ENCODE assay signal across 8 mouse cellular contexts in genomic region chr12:79969346-79970226, GRCm38 (mm10).
DNase-seq lines count a peak whose midpoint lies in the region; ATAC-seq and TF ChIP-seq lines count a peak whose summit lies in the region.

No protein-coding gene starts in this region.

- H3K9me3 ChIP-seq in embryonic facial prominence, embryonic 13.5 days: no peaks in the 10 kb centered on the region
- no peaks in the 10 kb centered on the region for H3K9me3 ChIP-seq in hindbrain, embryonic 12.5 days (replicated peaks)
- no peaks in the 10 kb centered on the region for H3K9me3 ChIP-seq in limb, embryonic 15.5 days

- H3K4me1 ChIP-seq in embryonic facial prominence, embryonic 13.5 days: peaks cover 86% of the 10 kb centered on the region
- peaks cover 53% of the 10 kb centered on the region for H3K4me1 ChIP-seq in hindbrain, embryonic 12.5 days
- H3K4me1 ChIP-seq in limb, embryonic 15.5 days: peaks cover 78% of the 10 kb centered on the region
- H3K4me1 ChIP-seq in small intestine, adult 2 months (ENCODE audit: control insufficient read depth, insufficient read depth, insufficient read length, low read length): peaks cover 25% of the 10 kb centered on the region

- no peak for DNase-seq in left cerebral cortex, adult 2 months (ENCODE audit: extremely low spot score in 1 of 2, low spot score in 2 of 2)
- no peak for DNase-seq in left cerebral cortex, adult 9 months (ENCODE audit: low spot score in 2 of 2)
- no peak for DNase-seq in right cerebral cortex, postnatal 36 days (ENCODE audit: low spot score in 2 of 2)

- H3K36me3 ChIP-seq in embryonic facial prominence, embryonic 13.5 days: no peaks in the 10 kb centered on the region
- H3K36me3 ChIP-seq in hindbrain, embryonic 12.5 days: no peaks in the 10 kb centered on the region
- H3K36me3 ChIP-seq in limb, embryonic 15.5 days: no peaks in the 10 kb centered on the region
- H3K36me3 ChIP-seq in small intestine, adult 2 months (ENCODE audit: control insufficient read depth, insufficient read depth, low read length): no peaks in the 10 kb centered on the region

- H3K27me3 ChIP-seq in embryonic facial prominence, embryonic 13.5 days: no peaks in the 10 kb centered on the region
- no peaks in the 10 kb centered on the region for H3K27me3 ChIP-seq in hindbrain, embryonic 12.5 days
- H3K27me3 ChIP-seq in limb, embryonic 15.5 days: no peaks in the 10 kb centered on the region
- no peaks in the 10 kb centered on the region for H3K27me3 ChIP-seq in small intestine, adult 2 months (ENCODE audit: control insufficient read depth, insufficient read depth, low read length)

- TF ChIP-seq POLR2A in small intestine, adult 2 months (IDR thresholded peaks at IDR 0.05; ENCODE audit: low read depth, low read length): no peak

- intact Hi-C loops in left cerebral cortex, adult 2 months (cut with DNase I): loop anchor here (1.0 to 10.0 kb wide), 2 partner anchors 93 to 145 kb away; partner anchors contain the start of gene Zfp36l1

- no peak for ATAC-seq in embryonic facial prominence, embryonic 13.5 days (ENCODE audit: insufficient number of reproducible peaks, insufficient read depth, low FRiP score, low TSS enrichment, low read depth)
- peak; percentile 21; the same call in 1 of the 2 replicates for ATAC-seq in hindbrain, embryonic 12.5 days (ENCODE audit: low FRiP score)
- no peak for ATAC-seq in limb, embryonic 15.5 days (ENCODE audit: insufficient number of reproducible peaks, low FRiP score, low TSS enrichment, low read depth)
- no peak for ATAC-seq in granulocyte monocyte progenitor cell, adult 5-6 weeks (replicated peaks; ENCODE audit: poor library complexity, severe bottlenecking)

- TF ChIP-seq CTCF in left cerebral cortex, adult 2 months (IDR thresholded peaks at IDR 0.05): peak; percentile 27
- no peak; the same call in 1 of the 2 replicates for TF ChIP-seq CTCF in small intestine, adult 2 months (IDR thresholded peaks at IDR 0.05; ENCODE audit: extremely low read depth, insufficient read length, insufficient replicate concordance, low read depth, low read length)

- H3K9ac ChIP-seq in embryonic facial prominence, embryonic 13.5 days: no peak overlapping the region
- H3K9ac ChIP-seq in hindbrain, embryonic 12.5 days: no peak overlapping the region
- H3K9ac ChIP-seq in limb, embryonic 15.5 days: no peak overlapping the region

- H3K4me3 ChIP-seq in left cerebral cortex, adult 2 months: no peak overlapping the region
- no peak overlapping the region for H3K4me3 ChIP-seq in embryonic facial prominence, embryonic 13.5 days
- H3K4me3 ChIP-seq in hindbrain, embryonic 12.5 days: no peak overlapping the region
- no peak overlapping the region for H3K4me3 ChIP-seq in limb, embryonic 15.5 days
- no peak overlapping the region for H3K4me3 ChIP-seq in small intestine, adult 2 months (ENCODE audit: low read depth, low read length)

- 88% methylated on average over 3 of the region's 3 CpGs for WGBS in embryonic facial prominence, embryonic 13.5 days
- 64% methylated on average over 3 of the region's 3 CpGs for WGBS in hindbrain, embryonic 12.5 days
- 72% methylated on average over 3 of the region's 3 CpGs for WGBS in limb, embryonic 15.5 days
- WGBS in small intestine, adult 2 months: 65% methylated on average over 3 of the region's 3 CpGs

- H3K27ac ChIP-seq in left cerebral cortex, adult 2 months: peak overlapping the region; percentile 83
- peak overlapping the region; percentile 90 for H3K27ac ChIP-seq in embryonic facial prominence, embryonic 13.5 days
- peak overlapping the region; percentile 89 for H3K27ac ChIP-seq in hindbrain, embryonic 12.5 days
- peak overlapping the region; percentile 81 for H3K27ac ChIP-seq in limb, embryonic 15.5 days
- peak overlapping the region; percentile 57 for H3K27ac ChIP-seq in small intestine, adult 2 months (ENCODE audit: insufficient read depth, low read depth, low read length)

- H3K4me2 ChIP-seq in embryonic facial prominence, embryonic 13.5 days: no peak overlapping the region
- H3K4me2 ChIP-seq in hindbrain, embryonic 12.5 days (replicated peaks): no peak overlapping the region
- H3K4me2 ChIP-seq in limb, embryonic 15.5 days: no peak overlapping the region
